Mouse (Mus musculus): ENCODE measurements at regions not wholly inside any gene's neighbourhood (a gene's known extent, or its start where the extent isn't known, plus 50 kb on each side); places are given as distances from the start of the nearest gene placed in this dataset.

GRCm38 (mm10) chr3:20590143-20590542, 223.2 kb upstream of the Agtr1b start:
- peak; percentile 3 to 7 for DNase-seq

GRCm38 (mm10) chr3:20551563-20551962, 184.6 kb upstream of the Agtr1b start:
- no peak for DNase-seq

- DNase-seq: no peak
Observed at GRCm38 (mm10) chr3:20543991-20544390, 177.0 kb upstream of the Agtr1b start.

- no peak for DNase-seq
Observed at GRCm38 (mm10) chr3:20538492-20539004, 171.6 kb upstream of the Agtr1b start.

GRCm38 (mm10) chr3:20520738-20521137, 153.8 kb upstream of the Agtr1b start:
- DNase-seq: no peak

- DNase-seq: peak; percentile 34 to 36
Observed at GRCm38 (mm10) chr3:20509192-20509591, 142.2 kb upstream of the Agtr1b start.

GRCm38 (mm10) chr3:20505546-20505945, 138.6 kb upstream of the Agtr1b start:
- no peak for DNase-seq
